Mouse (Mus musculus) CH12.LX (cell line): ENCODE data around the gene Gm20388. TPM values are rescaled to one million over a fixed set of nuclear protein-coding genes. Genes with fewer than 3 reads are reported as not detected.

Experiments used
- DNase-seq: peaks from one replicate; pipeline ENCODE4 v3.0.0-alpha.2; 2013; ENCODE audit errors: extremely low read depth
- H3K27ac ChIP-seq: 2 replicates; pipeline ENCODE4 v1.5.1; 2012; ENCODE audit warnings: low read depth, mild to moderate bottlenecking, control low read depth, moderate library complexity; ENCODE audit not compliant: insufficient read depth
- H3K27me3 ChIP-seq: replicated peaks from 2 replicates; pipeline ENCODE3; 2012; ENCODE audit warnings: inconsistent platforms
- H3K36me3 ChIP-seq, 2 experiments: replicated peaks in 1 of 2; 2 replicates each; pipeline versions ENCODE3 to v1.6.1; 2012; ENCODE audit warnings: inconsistent platforms in 1 of 2, low read length in 1 of 2, mild to moderate bottlenecking in 1 of 2, mixed read lengths in 1 of 2, moderate library complexity in 1 of 2; ENCODE audit not compliant: control insufficient read depth in 1 of 2, insufficient read depth in 1 of 2
- H3K4me1 ChIP-seq, 2 experiments: 2 replicates each; pipeline ENCODE4 v1.6.1; 2012; ENCODE audit warnings: inconsistent platforms in 1 of 2, moderate library complexity in 1 of 2; ENCODE audit not compliant: insufficient read depth in 2 of 2, control insufficient read depth in 1 of 2
- H3K4me2 ChIP-seq: 2 replicates; pipeline ENCODE4 v1.6.1; 2012; ENCODE audit warnings: low read depth, mild to moderate bottlenecking, control low read depth; ENCODE audit not compliant: poor library complexity, insufficient read depth, severe bottlenecking
- H3K4me3 ChIP-seq, 3 experiments: fragments of 150-350 bp in 1 of 3; sonication (generic) in 1 of 3; replicated peaks in 1 of 3; 2 replicates each; pipeline versions ENCODE3 to v1.5.1; 2011 to 2012; ENCODE audit warnings: low read depth in 2 of 3, low read length in 2 of 3, mild to moderate bottlenecking in 2 of 3, moderate library complexity in 2 of 3, control low read depth in 1 of 3, improper control_type of control experiment in 1 of 3, inconsistent platforms in 1 of 3, mixed read lengths in 1 of 3; ENCODE audit not compliant: poor library complexity in 1 of 3
- H3K79me2 ChIP-seq: replicated peaks from 2 replicates; pipeline ENCODE4 v1.6.1; 2012; ENCODE audit warnings: mild to moderate bottlenecking, moderate library complexity; ENCODE audit not compliant: control insufficient read depth, poor library complexity, insufficient read depth, severe bottlenecking; ENCODE audit errors: extremely low read depth
- H3K9ac ChIP-seq: 2 replicates; pipeline ENCODE4 v1.6.1; 2012; ENCODE audit warnings: low read depth, mild to moderate bottlenecking, control low read depth, moderate library complexity; ENCODE audit not compliant: insufficient read depth
- H3K9me3 ChIP-seq: replicated peaks from 2 replicates; pipeline ENCODE3; 2012; ENCODE audit warnings: low read length, inconsistent platforms, mixed read lengths
- E2F4 ChIP-seq: IDR thresholded peaks from 2 replicates; pipeline ENCODE4 v1.6.1; 2011; ENCODE audit warnings: low read depth, low read length, improper control_type of control experiment; ENCODE audit not compliant: insufficient replicate concordance
- EP300 ChIP-seq: IDR thresholded peaks from 2 replicates; pipeline ENCODE4 v1.6.1; 2011; ENCODE audit warnings: low read length, improper control_type of control experiment
- ETS1 ChIP-seq: conservative IDR thresholded peaks from 2 replicates; pipeline ENCODE4 v1.6.1; 2012; ENCODE audit warnings: low read depth, mild to moderate bottlenecking, inconsistent platforms, low read length, improper control_type of control experiment, moderate library complexity
- IRF4 ChIP-seq: IDR thresholded peaks from 2 replicates; pipeline ENCODE4 v1.6.1; 2014; ENCODE audit warnings: low read depth, mild to moderate bottlenecking, inconsistent platforms, low read length, improper control_type of control experiment
- JUN ChIP-seq: IDR thresholded peaks from 2 replicates; pipeline ENCODE4 v1.6.1; 2011; ENCODE audit warnings: low read depth, mild to moderate bottlenecking, low read length, improper control_type of control experiment, moderate library complexity; ENCODE audit not compliant: insufficient read depth
- JUND ChIP-seq: conservative IDR thresholded peaks from 2 replicates; pipeline ENCODE4 v1.6.1; 2011; ENCODE audit warnings: low read depth, low read length, improper control_type of control experiment
- KAT2A ChIP-seq: IDR thresholded peaks from 2 replicates; pipeline ENCODE4 v1.6.1; 2012; ENCODE audit warnings: low read length, improper control_type of control experiment, inconsistent platforms; ENCODE audit not compliant: insufficient replicate concordance
- MAFK ChIP-seq: IDR thresholded peaks from 2 replicates; pipeline ENCODE4 v1.6.1; 2011; ENCODE audit warnings: low read length, improper control_type of control experiment; ENCODE audit not compliant: insufficient replicate concordance
- MAZ ChIP-seq: IDR thresholded peaks from 2 replicates; pipeline ENCODE4 v1.6.1; 2012; ENCODE audit warnings: low read depth, mild to moderate bottlenecking, inconsistent platforms, low read length, improper control_type of control experiment, moderate library complexity
- MXI1 ChIP-seq: IDR thresholded peaks from 2 replicates; pipeline ENCODE4 v1.6.1; 2011; ENCODE audit warnings: mild to moderate bottlenecking, low read depth, low read length, improper control_type of control experiment
- MYC ChIP-seq: IDR thresholded peaks from 2 replicates; pipeline ENCODE4 v1.6.1; 2011; ENCODE audit warnings: low read depth, mild to moderate bottlenecking, improper control_type of control experiment, low read length
- NELFE ChIP-seq: IDR thresholded peaks from 2 replicates; pipeline ENCODE4 v1.6.1; 2011; ENCODE audit warnings: low read depth, low read length, improper control_type of control experiment
- NRF1 ChIP-seq: IDR thresholded peaks from 2 replicates; pipeline ENCODE4 v1.6.1; 2014; ENCODE audit warnings: low read depth, mild to moderate bottlenecking, inconsistent platforms, low read length, improper control_type of control experiment, moderate library complexity
- PAX5 ChIP-seq: IDR thresholded peaks from 2 replicates; pipeline ENCODE4 v1.6.1; 2012; ENCODE audit warnings: low read length, inconsistent platforms, mixed read lengths
- POLR2A ChIP-seq: IDR thresholded peaks from 2 replicates; pipeline ENCODE4 v1.6.1; 2011; ENCODE audit warnings: low read depth, mild to moderate bottlenecking, improper control_type of control experiment, low read length
- POLR2AphosphoS2 ChIP-seq: IDR thresholded peaks from 2 replicates; pipeline ENCODE4 v1.6.1; 2011; ENCODE audit warnings: low read depth, low read length, improper control_type of control experiment
- RAD21 ChIP-seq: IDR thresholded peaks from 2 replicates; pipeline ENCODE4 v1.6.1; 2011; ENCODE audit warnings: low read depth, mild to moderate bottlenecking, low read length, improper control_type of control experiment, moderate library complexity
- RCOR1 ChIP-seq: conservative IDR thresholded peaks from 2 replicates; pipeline ENCODE4 v1.6.1; 2012; ENCODE audit warnings: low read depth, mild to moderate bottlenecking, inconsistent platforms, low read length, improper control_type of control experiment
- SMC3 ChIP-seq: IDR thresholded peaks from 2 replicates; pipeline ENCODE4 v1.6.1; 2011; ENCODE audit warnings: low read depth, low read length, improper control_type of control experiment
- TBP ChIP-seq: conservative IDR thresholded peaks from 2 replicates; pipeline ENCODE4 v1.6.1; 2011; ENCODE audit warnings: low read depth, low read length, improper control_type of control experiment
- TCF12 ChIP-seq: IDR thresholded peaks from 2 replicates; pipeline ENCODE4 v1.6.1; 2014; ENCODE audit warnings: low read depth, mild to moderate bottlenecking, inconsistent platforms, low read length, improper control_type of control experiment
- UBTF ChIP-seq: IDR thresholded peaks from 2 replicates; pipeline ENCODE4 v1.6.1; 2012; ENCODE audit warnings: low read depth, mild to moderate bottlenecking, inconsistent platforms, low read length, improper control_type of control experiment, moderate library complexity
- USF2 ChIP-seq: conservative IDR thresholded peaks from 2 replicates; pipeline ENCODE4 v1.6.1; 2011; ENCODE audit warnings: low read depth, low read length, improper control_type of control experiment
- ZC3H11A ChIP-seq: IDR thresholded peaks from 2 replicates; pipeline ENCODE4 v1.6.1; 2012; ENCODE audit warnings: low read depth, mild to moderate bottlenecking, inconsistent platforms, low read length, improper control_type of control experiment
- ZKSCAN1 ChIP-seq: IDR thresholded peaks from 2 replicates; pipeline ENCODE4 v1.6.1; 2012; ENCODE audit warnings: low read depth, inconsistent platforms, low read length, improper control_type of control experiment, borderline replicate concordance
- ZMIZ1 ChIP-seq: IDR thresholded peaks from 2 replicates; pipeline ENCODE4 v1.6.1; 2012; ENCODE audit warnings: low read depth, mild to moderate bottlenecking, inconsistent platforms, low read length, improper control_type of control experiment
- dilution Hi-C: fragments of 300-500 bp; cut with MboI; formaldehyde crosslinking; loops from 2 replicates; pipeline ENCODE4 v1.14.3; 2020; ENCODE audit warnings: low sequenced_read_pairs; ENCODE audit not compliant: extremely low pct_unique_long_range_greater_than_20kb, extremely low pct_ligation_motif_present
- in situ Hi-C: fragments of 300-500 bp; cut with MboI; formaldehyde crosslinking; loops from 3 replicates; pipeline ENCODE4 v1.14.3; 2019; ENCODE audit warnings: low sequenced_read_pairs, low pct_ligation_motif_present, low pct_unique_long_range_greater_than_20kb, mixed read lengths
- polyA plus RNA-seq: library from polyadenylated mRNA; unstranded; fragments of >175 nt; gene quantifications from 2 replicates; pipeline ENCODE4 v1.2.1, GENCODE M21; 2012; ENCODE audit warnings: low read depth; ENCODE audit not compliant: insufficient read length
- total RNA-seq, 2 experiments: library from RNA; depleted of rRNA; stranded (reverse); fragments of 300-350 nt in 1 of 2; fragments of >200 nt in 1 of 2; gene quantifications; 2 replicates each; pipeline ENCODE4 v1.2.3; 2012 to 2014

The Gm20388 gene
- total and polyA plus RNA-seq, 3 experiments, result 14.8 to 26.3 (median 22.2) TPM

DNA sequence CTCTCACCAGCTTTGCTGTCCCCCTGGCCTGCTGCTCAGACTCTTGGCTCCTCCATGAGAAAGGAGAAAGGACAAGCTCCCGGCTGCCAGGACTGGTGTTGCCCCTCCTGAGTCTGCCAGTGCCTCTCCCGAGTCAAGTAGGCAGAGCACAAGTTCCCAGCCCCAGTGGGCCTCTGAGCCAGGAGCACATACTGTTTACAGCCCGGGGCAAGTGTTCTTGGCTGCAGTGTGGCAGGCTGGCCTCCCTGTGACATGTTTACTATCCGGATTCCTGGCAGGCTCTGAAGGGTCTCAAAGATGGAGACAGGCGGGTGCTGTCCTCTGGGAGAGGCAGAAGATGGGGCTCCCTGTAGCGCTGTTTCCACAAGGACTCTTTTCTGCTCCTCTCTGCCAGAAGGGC, 346.3 kb downstream of the Gm20388 start:
- dilution Hi-C loops, result no loop called here
- Histone ChIP-seq H3K9ac (no peak overlapping the region), H3K27ac (no peak overlapping the region), H3K9me3 (no peaks in the 10 kb centered on the region), H3K79me2 (no peaks in the 10 kb centered on the region), H3K27me3 (peaks cover 2% of the 10 kb centered on the region), H3K4me1 (no peaks in the 10 kb centered on the region), H3K4me3 (no peak overlapping the region), H3K4me2 (no peak overlapping the region), H3K36me3 (peaks cover 0 to 3% of the 10 kb centered on the region in 2 experiments)
- in situ Hi-C loops, result no loop called here
- DNase-seq, result no peak
- TF ChIP-seq MAFK (no peak), RCOR1 (no peak), PAX5 (no peak), TCF12 (no peak), SMC3 (no peak), EP300 (no peak), ZC3H11A (no peak), JUN (no peak), RAD21 (no peak), POLR2A (no peak), E2F4 (no peak), MAZ (no peak), TBP (no peak), UBTF (no peak)

GRCm38 (mm10) chr8:120259206-120259605, 348.6 kb downstream of the Gm20388 start:
- Histone ChIP-seq H3K4me1 (peaks cover 4 to 13% of the 10 kb centered on the region in 2 experiments; a peak in 3 of 4 replicates), H3K9ac (no peak overlapping the region), H3K9me3 (no peaks in the 10 kb centered on the region), H3K36me3 (peaks cover 0 to 3% of the 10 kb centered on the region in 2 experiments), H3K27me3 (peaks cover 15% of the 10 kb centered on the region), H3K4me3 (no peak overlapping the region), H3K79me2 (no peaks in the 10 kb centered on the region), H3K4me2 (no peak overlapping the region), H3K27ac (no peak overlapping the region)
- dilution Hi-C loops (no loop called here), in situ Hi-C loops (no loop called here)
- DNase-seq, result no peak
- TF ChIP-seq ETS1, result no peak
- no peak for TF ChIP-seq JUND
- TF ChIP-seq MXI1, result no peak
- no peak for TF ChIP-seq SMC3
- no peak for TF ChIP-seq IRF4
- TF ChIP-seq USF2, result no peak
- TF ChIP-seq TCF12, result no peak
- TF ChIP-seq POLR2AphosphoS2, result no peak
- TF ChIP-seq MYC, result no peak
- TF ChIP-seq ZKSCAN1, result no peak
- no peak for TF ChIP-seq TBP
- TF ChIP-seq EP300, result no peak
- TF ChIP-seq PAX5, result no peak
- no peak for TF ChIP-seq NELFE
- no peak for TF ChIP-seq NRF1
- TF ChIP-seq ZMIZ1, result no peak
- no peak for TF ChIP-seq POLR2A
- TF ChIP-seq KAT2A, result no peak
